Mouse (Mus musculus) testis, adult 2 months (tissue): ENCODE measurements around the gene Tnfaip8l2. TPM values are rescaled to one million over a fixed set of nuclear protein-coding genes. Genes with fewer than 3 reads are reported as not detected.
"Not testable (repeated sequence)": the region's sequence is repeated elsewhere in the genome, so short reads cannot be mapped to it uniquely, and the experiment has no call there.

Source experiments
- H3K27ac ChIP-seq: fragments of 200-500 bp; 2 replicates; pipeline ENCODE4 v1.5.1; 2012; ENCODE audit warnings: low read depth, low read length; ENCODE audit not compliant: control insufficient read depth, insufficient read depth
- H3K27me3 ChIP-seq: fragments of 200-500 bp; 2 replicates; pipeline ENCODE4 v1.6.1; 2012; ENCODE audit warnings: mild to moderate bottlenecking, low read length, moderate library complexity; ENCODE audit not compliant: control insufficient read depth, insufficient read depth
- H3K36me3 ChIP-seq: fragments of 200-500 bp; 2 replicates; pipeline ENCODE4 v1.6.1; 2012; ENCODE audit warnings: mild to moderate bottlenecking, low read length; ENCODE audit not compliant: control insufficient read depth, insufficient read depth
- H3K4me1 ChIP-seq: fragments of 200-500 bp; 2 replicates; pipeline ENCODE4 v1.6.1; 2012; ENCODE audit warnings: low read length; ENCODE audit not compliant: control insufficient read depth, insufficient read depth
- H3K4me3 ChIP-seq: fragments of 200-500 bp; 2 replicates; pipeline ENCODE4 v1.5.1; 2012; ENCODE audit warnings: low read depth, mild to moderate bottlenecking, low read length, moderate library complexity, mixed read lengths; ENCODE audit not compliant: control insufficient read depth
- CTCF ChIP-seq: fragments of 200-500 bp; IDR thresholded peaks from 2 replicates; pipeline ENCODE4 v1.5.1; 2012; ENCODE audit warnings: low read depth, mild to moderate bottlenecking, inconsistent platforms, low read length, moderate library complexity; ENCODE audit not compliant: control insufficient read depth, insufficient read depth, insufficient replicate concordance
- POLR2A ChIP-seq: fragments of 200-500 bp; IDR thresholded peaks from 2 replicates; pipeline ENCODE4 v1.6.1; 2012; ENCODE audit warnings: low read depth, mild to moderate bottlenecking, inconsistent platforms, low read length, moderate library complexity; ENCODE audit not compliant: control insufficient read depth
- polyA plus RNA-seq: library from polyadenylated mRNA; depleted of rRNA; stranded (reverse); fragments of >200 nt; gene quantifications from 2 replicates; pipeline ENCODE4 v1.2.3, GENCODE M21; 2012

Tnfaip8l2 gene
- polyA plus RNA-seq, 1 experiment, result 0.81 TPM

DNA sequence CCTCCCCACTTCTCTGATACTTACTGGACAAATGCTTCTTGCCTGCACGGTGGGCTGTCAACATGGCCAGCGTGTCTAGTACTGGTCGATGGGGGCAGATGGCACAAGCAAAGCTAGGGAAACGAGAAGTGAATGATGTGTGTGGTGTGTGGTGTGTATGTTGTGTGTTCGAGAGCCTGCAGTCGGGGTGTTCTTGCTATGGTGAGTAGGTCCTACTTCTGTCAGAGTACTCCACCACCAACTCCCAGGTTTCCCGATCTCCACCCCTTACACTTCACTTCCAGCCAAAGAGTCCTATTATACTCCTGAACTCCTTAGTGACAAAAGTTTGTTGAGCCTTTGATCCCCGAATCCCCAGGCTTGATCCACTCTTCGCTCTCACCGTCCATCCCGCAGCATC lies 9.0 kb downstream of the Tnfaip8l2 start:
- H3K27me3 ChIP-seq, result no peaks in the 10 kb centered on the region
- peak overlapping the region; percentile 85 for H3K27ac ChIP-seq
- TF ChIP-seq POLR2A, result no peak
- TF ChIP-seq CTCF, result no peak
- H3K4me1 ChIP-seq, result peaks cover 13% of the 10 kb centered on the region
- H3K4me3 ChIP-seq, result peak overlapping the region; percentile 98
- no peaks in the 10 kb centered on the region; the same call in 1 of the 2 replicates for H3K36me3 ChIP-seq

DNA sequence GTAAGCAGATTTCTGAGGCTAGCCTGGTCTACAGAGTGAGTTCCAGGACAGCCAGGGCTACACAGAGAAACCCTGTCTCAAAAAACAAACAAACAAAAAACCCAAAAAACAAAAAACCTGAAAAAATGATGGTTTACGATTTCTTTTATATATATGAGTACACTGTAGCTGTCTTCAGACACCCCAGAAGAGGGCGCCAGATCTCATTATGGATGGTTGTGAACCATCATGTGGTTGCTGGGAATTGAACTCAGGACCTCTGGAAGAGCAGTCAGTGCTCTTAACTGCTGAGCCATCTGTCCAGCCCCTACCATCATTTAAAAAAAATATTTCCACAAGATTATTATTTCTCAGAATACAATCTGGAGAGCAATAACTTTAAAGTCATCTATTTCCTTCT lies 9.8 kb downstream of the Tnfaip8l2 start:
- not testable (repeated sequence) for H3K4me1 ChIP-seq, H3K27me3 ChIP-seq, H3K4me3 ChIP-seq, H3K36me3 ChIP-seq, H3K27ac ChIP-seq

DNA sequence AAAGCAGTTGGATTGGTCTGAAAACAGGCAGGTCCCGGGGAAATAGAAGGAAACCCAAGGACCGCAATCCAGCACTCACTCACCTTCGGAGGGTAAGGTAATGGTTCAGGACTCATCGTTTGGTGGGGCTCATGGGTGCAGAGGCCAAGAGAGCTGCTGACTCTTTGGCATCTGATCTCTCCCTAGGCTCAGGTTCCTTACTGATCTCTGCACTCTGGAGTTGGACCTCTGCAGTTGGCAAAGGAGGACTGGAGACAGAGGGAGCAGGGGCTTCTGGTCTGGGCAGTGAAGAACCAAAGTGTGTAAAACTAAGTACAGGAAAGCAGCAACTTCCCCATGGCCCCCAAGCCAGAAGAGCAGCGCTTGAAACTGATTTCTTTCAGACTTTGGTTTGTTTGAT lies 12.1 kb downstream of the Tnfaip8l2 start:
- no peak for TF ChIP-seq CTCF
- no peak for TF ChIP-seq POLR2A
- peaks cover 10% of the 10 kb centered on the region for H3K4me1 ChIP-seq
- no peak overlapping the region for H3K4me3 ChIP-seq
- H3K27me3 ChIP-seq, result no peaks in the 10 kb centered on the region
- H3K27ac ChIP-seq, result no peak overlapping the region
- no peaks in the 10 kb centered on the region for H3K36me3 ChIP-seq

DNA sequence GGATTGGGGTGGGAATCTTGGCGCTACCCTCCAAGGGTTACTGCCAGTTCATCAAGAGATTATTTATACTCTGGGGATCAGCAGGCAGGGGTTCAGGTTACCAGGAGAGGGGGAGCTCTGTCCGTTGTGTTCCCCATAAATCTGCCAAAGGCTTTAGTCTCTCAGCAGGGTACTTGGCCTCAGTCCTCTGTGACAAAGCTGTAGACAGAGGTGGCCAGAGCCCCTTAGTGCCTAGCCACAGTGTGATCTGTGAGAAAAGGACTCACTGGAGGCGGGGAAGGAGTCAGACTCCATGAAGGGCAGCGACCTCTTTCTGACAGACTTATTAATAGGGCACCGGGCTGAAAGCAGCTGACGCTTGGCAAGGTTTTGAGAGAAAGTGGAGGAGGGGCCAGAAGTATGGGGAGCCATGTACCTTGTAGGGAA lies 12.9 kb downstream of the Tnfaip8l2 start:
- Histone ChIP-seq H3K36me3 (no peaks in the 10 kb centered on the region), H3K4me3 (no peak overlapping the region), H3K4me1 (peaks cover 7% of the 10 kb centered on the region), H3K27ac (no peak overlapping the region), H3K27me3 (no peaks in the 10 kb centered on the region)
- no peak for TF ChIP-seq POLR2A
- no peak for TF ChIP-seq CTCF

DNA sequence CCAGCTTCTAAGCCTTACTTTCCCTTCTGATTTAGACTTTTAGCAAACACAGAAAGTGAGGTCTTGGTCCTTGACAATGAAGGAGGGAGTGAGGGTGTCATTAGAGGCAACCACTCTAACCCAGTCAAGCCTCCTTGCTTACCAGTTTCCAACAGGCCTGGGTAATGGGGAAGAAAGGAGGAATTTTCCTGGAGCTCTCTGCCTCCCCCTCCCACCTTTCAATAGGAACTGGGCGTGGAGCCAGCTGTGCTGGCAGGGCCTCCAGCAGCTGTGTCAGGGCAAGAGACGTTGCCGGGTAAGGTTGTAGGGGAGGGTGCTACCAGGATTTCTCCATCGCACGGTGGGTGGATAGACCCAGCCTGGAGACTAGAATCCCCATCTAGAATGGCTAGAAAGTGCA lies 17.2 kb downstream of the Tnfaip8l2 start:
- H3K4me1 ChIP-seq, result no peaks in the 10 kb centered on the region
- H3K36me3 ChIP-seq, result peaks cover 2% of the 10 kb centered on the region
- no peak overlapping the region for H3K27ac ChIP-seq

DNA sequence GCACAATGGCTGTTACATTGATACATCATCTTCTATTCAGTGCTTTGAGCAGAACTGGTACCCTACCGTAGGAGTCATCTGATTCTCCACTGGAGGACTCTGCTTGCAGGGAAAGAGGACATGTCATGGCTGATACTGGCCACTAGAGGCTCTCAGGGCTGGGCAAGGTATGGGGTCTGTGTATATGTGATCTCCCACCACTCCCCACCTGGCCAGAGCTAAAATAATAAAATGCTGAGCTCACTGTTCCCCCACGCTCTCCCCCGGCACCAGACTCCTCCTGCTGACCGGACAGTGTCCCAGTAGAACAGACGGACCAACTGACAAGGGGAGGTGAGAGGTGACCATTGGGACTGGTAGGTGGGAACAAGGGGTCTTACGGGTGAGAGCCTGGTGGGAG lies 17.9 kb downstream of the Tnfaip8l2 start, which contains the start of gene Tmod4:
Tmod4 (plus strand) TSS at position 231 of the 400 bp plus-strand sequence.
- Histone ChIP-seq H3K4me3 (no peak within 1 kb of the TSS), H3K36me3 (peaks cover 2% of the 10 kb centered on the region), H3K27me3 (no peaks in the 10 kb centered on the region), H3K27ac (no peak within 1 kb of the TSS), H3K4me1 (no peaks in the 10 kb centered on the region)
- peak; percentile 26; the same call in 1 of the 2 replicates for TF ChIP-seq CTCF
- no peak for TF ChIP-seq POLR2A

More for the DNA sequence above, 17.2 kb downstream of the Tnfaip8l2 start:
- no peaks in the 10 kb centered on the region for H3K27me3 ChIP-seq
- TF ChIP-seq CTCF, result no peak
- TF ChIP-seq POLR2A, result no peak
- H3K4me3 ChIP-seq, result no peak overlapping the region

DNA sequence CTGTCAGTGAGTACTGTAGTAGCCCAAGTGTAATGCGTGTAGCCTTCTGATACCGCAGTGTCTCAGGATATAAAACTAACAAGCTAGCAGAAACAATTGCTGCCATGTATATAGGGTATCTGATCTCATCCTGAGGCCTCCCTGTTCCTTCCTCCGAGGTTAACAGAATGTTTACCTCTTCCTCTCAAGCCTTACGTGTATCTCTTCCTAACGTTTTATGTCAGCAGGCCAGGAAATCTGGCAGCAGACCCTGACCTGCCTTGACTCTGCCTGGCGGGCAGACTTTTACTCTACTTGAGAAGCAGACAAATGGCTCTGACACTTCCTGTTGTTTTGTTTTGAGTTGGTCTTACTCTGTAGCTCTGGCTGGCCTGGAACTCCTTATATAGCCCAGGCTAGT lies 20.6 kb downstream of the Tnfaip8l2 start:
- H3K27ac ChIP-seq, result no peak overlapping the region
- no peak overlapping the region for H3K4me3 ChIP-seq
- peaks cover 2% of the 10 kb centered on the region for H3K36me3 ChIP-seq

DNA sequence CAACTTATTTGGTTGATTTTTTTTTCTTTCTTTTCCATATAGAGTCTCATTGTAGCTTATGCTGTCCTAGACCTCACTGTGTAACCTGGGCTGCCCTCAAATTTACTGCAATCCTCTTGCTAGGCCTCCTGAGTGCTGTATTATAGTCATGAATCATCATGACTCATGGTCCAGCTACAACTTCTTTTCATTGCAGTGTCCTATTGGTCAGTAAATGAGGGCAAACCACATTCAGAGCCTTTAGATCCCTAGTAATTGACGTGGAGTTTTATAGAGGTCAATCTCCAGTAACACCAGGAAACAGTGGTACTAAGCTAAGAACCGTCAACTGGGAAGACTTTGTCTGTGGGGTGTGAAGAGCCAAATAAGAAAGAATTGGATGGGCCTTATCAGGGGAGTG lies 24.4 kb downstream of the Tnfaip8l2 start:
- Histone ChIP-seq H3K4me1 (no peaks in the 10 kb centered on the region), H3K27ac (no peak overlapping the region), H3K4me3 (no peak overlapping the region), H3K27me3 (no peaks in the 10 kb centered on the region), H3K36me3 (peaks cover 2% of the 10 kb centered on the region)
- TF ChIP-seq POLR2A (no peak), CTCF (no peak)

More for the DNA sequence above, 20.6 kb downstream of the Tnfaip8l2 start:
- H3K27me3 ChIP-seq, result no peaks in the 10 kb centered on the region
- H3K4me1 ChIP-seq, result no peaks in the 10 kb centered on the region
- TF ChIP-seq POLR2A (no peak), CTCF (no peak)

DNA sequence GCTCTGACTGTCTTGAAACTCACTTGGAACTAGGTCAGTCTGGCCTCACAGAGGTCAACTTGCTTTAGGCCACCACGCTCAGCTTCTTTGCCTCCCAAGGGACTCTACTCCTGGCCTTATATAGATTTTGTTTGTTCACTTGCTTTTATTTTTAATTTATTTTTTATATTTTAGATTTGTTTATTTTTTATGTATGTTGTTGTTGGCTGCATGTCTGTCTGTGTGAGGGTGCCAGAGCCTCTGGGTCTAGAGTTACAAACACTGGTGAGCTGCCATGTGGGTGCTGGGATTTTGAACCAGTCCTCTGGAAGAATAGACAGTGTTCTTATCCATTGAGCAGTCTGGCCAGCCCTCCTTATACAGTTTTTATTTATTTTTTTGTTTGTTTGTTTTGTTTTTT lies 29.4 kb downstream of the Tnfaip8l2 start:
- H3K4me1 ChIP-seq, result no peaks in the 10 kb centered on the region
- H3K27me3 ChIP-seq, result no peaks in the 10 kb centered on the region
- no peak for TF ChIP-seq CTCF
- no peak for TF ChIP-seq POLR2A
- H3K4me3 ChIP-seq, result no peak overlapping the region
- H3K27ac ChIP-seq, result no peak overlapping the region
- H3K36me3 ChIP-seq, result no peaks in the 10 kb centered on the region
